ENCODE assay signal across 10 mouse cellular contexts in the genomic region with DNA sequence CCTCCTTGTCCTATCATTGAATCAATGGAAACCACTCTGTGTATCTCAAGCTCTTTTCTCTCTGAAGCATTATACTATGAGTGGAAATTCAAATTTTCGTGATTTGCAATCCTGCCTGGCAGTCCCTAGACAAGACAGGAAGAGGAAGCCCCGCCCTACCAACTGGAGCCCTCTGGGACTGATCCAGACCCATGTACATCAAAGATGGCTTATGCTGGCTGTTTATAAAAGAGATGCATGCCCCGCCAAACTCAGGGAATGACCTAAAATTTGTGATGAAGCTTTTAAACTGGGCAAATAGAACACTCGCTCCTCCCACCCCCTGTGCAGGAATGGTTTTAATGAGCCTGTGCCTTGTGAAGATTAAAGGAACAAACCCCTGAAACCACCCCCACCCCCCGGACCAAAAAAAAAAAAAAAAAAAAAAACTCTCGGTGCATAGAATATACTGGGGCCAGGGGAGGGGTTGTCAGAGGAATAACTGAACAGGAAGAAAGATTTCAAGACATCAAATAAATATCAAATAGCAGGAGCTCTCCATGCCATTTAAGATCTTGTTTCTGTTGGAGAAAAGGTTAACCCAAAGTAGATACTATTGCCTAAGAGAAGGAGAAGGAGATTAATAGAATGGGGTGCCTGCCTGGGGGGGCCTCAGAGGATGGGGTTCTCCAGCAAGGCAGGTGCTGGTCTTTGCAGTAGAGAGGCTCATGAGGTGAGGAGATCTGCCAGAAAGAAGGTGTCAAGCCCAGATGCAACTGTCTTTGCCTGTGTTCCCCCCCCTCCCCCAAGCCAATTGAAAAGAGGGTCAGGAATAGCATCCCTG.
DNase-seq lines count a peak whose midpoint lies in the region; ATAC-seq lines count a peak whose summit lies in the region.
"Had no signal": no experiment of that assay in that cellular context is flagged by ENCODE, and none has a peak within 500 bp of the region (broad histone marks: within the 10 kb centered on the region; RNA-seq: fewer than 3 reads in every experiment).

No protein-coding gene starts in this region.

- H3K36me3 ChIP-seq in neural tube, embryonic 15.5 days, result no peaks in the 10 kb centered on the region
- H3K36me3 ChIP-seq: heart, embryonic 12.5 days had no signal

- WGBS in neural tube, embryonic 15.5 days, result 69% methylated on average over 6 of the region's 6 CpGs

- DNase-seq in R1 (ENCODE audit: low read depth, low spot score), result peak; percentile 59
- peak; percentile 84 to 91 for DNase-seq in cerebellum, adult 18-20 months
- DNase-seq in frontal cortex, postnatal 14 days (ENCODE audit: low spot score in 2 of 2), result peak; percentile 53 to 56
- peak; percentile 70 for DNase-seq in lung, postnatal 10 days
- DNase-seq in spleen, postnatal 36 days (ENCODE audit: low spot score in 2 of 2), result no peak
- no peak for DNase-seq in gastrocnemius, postnatal 4 days (ENCODE audit: low spot score in 2 of 2)

- no peaks in the 10 kb centered on the region for H3K9me3 ChIP-seq in neural tube, embryonic 15.5 days (replicated peaks)

- no peaks in the 10 kb centered on the region for H3K4me1 ChIP-seq in neural tube, embryonic 15.5 days
- H3K4me1 ChIP-seq: megakaryocyte, embryonic 14.5 days had no signal

- no peak overlapping the region for H3K4me2 ChIP-seq in neural tube, embryonic 15.5 days
- H3K4me2 ChIP-seq: heart, embryonic 12.5 days had no signal

- no peak overlapping the region for H3K4me3 ChIP-seq in neural tube, embryonic 15.5 days (replicated peaks)
- H3K4me3 ChIP-seq: heart, embryonic 12.5 days; megakaryocyte, embryonic 14.5 days had no signal

- H3K27ac ChIP-seq in neural tube, embryonic 15.5 days (replicated peaks), result no peak overlapping the region

- no peak for ATAC-seq in inflammation-experienced regulatory T-cells, adult 6 months
- ATAC-seq in neural tube, embryonic 15.5 days (ENCODE audit: low FRiP score), result no peak

- no peak overlapping the region for H3K9ac ChIP-seq in neural tube, embryonic 15.5 days (replicated peaks)
- H3K9ac ChIP-seq: heart, embryonic 12.5 days had no signal

- H3K27me3 ChIP-seq in neural tube, embryonic 15.5 days (replicated peaks), result no peaks in the 10 kb centered on the region
- H3K27me3 ChIP-seq: heart, embryonic 12.5 days; megakaryocyte, embryonic 14.5 days had no signal

Comparison
In these comparisons a context has a peak if more than half of its experiments do, and no peak if none do; other contexts are left out.
1. DNase-seq: peak in R1 (single experiment), cerebellum, adult 18-20 months (2 of 2), frontal cortex, postnatal 14 days (2 of 2) and lung, postnatal 10 days (single experiment); none in spleen, postnatal 36 days (0 of 2) and gastrocnemius, postnatal 4 days (0 of 2).